Mouse (Mus musculus) lung, embryonic 15.5 days (tissue): Measurements from ENCODE around the gene Maml2. TPM values are rescaled to one million over a fixed set of nuclear protein-coding genes. Genes with fewer than 3 reads are reported as not detected.

Experiments
- ATAC-seq: fragments of 200-750 bp; cut with Nextera tagmentation; 2 replicates; pipeline ENCODE4 v1.8.0; 2017; ENCODE audit warnings: moderate number of reproducible peaks, borderline replicate concordance; ENCODE audit not compliant: low FRiP score, low TSS enrichment; ENCODE audit errors: extremely low read depth
- H3K27ac ChIP-seq: fragments of 300-500 bp; sonication (generic); 2 replicates; pipeline ENCODE4 v1.5.1; 2015; ENCODE audit warnings: moderate library complexity, mild to moderate bottlenecking, inconsistent platforms
- H3K27me3 ChIP-seq: fragments of 300-500 bp; sonication (generic); 2 replicates; pipeline ENCODE4 v1.6.1; 2015; ENCODE audit warnings: inconsistent platforms
- H3K36me3 ChIP-seq: fragments of 300-500 bp; sonication (generic); 2 replicates; pipeline ENCODE4 v1.6.1; 2015; ENCODE audit warnings: inconsistent platforms
- H3K4me1 ChIP-seq: fragments of 300-500 bp; sonication (generic); 2 replicates; pipeline ENCODE4 v1.6.1; 2015; ENCODE audit warnings: inconsistent platforms
- H3K4me2 ChIP-seq: fragments of 300-500 bp; sonication (generic); 2 replicates; pipeline ENCODE4 v1.6.1; 2015; ENCODE audit warnings: inconsistent platforms, mild to moderate bottlenecking, moderate library complexity
- H3K4me3 ChIP-seq: fragments of 300-500 bp; sonication (generic); 2 replicates; pipeline ENCODE4 v1.5.1; 2015; ENCODE audit warnings: mild to moderate bottlenecking, inconsistent platforms
- H3K9ac ChIP-seq: fragments of 300-500 bp; sonication (generic); 2 replicates; pipeline ENCODE4 v1.6.1; 2015; ENCODE audit warnings: inconsistent platforms
- H3K9me3 ChIP-seq: fragments of 300-500 bp; sonication (generic); 2 replicates; pipeline ENCODE4 v1.6.1; 2016; ENCODE audit warnings: inconsistent platforms
- WGBS: fragments of 180-500 bp; shearing (Covaris S2); methylation state at CpG from one replicate; pipeline ENCODE4 v1.1.7; 2015; 5-methylcytosine and 5-hydroxymethylcytosine counted together
- polyA plus RNA-seq: library from polyadenylated mRNA; unstranded; fragments of >200 nt; fragmentation: Nextera tagmentation; extraction: Ambion mirVana; gene quantifications from 2 replicates; pipeline ENCODE4 v1.2.1, GENCODE M21; 2015

The Maml2 gene
- polyA plus RNA-seq, 1 experiment from 2014 or later = 14.5 TPM

DNA sequence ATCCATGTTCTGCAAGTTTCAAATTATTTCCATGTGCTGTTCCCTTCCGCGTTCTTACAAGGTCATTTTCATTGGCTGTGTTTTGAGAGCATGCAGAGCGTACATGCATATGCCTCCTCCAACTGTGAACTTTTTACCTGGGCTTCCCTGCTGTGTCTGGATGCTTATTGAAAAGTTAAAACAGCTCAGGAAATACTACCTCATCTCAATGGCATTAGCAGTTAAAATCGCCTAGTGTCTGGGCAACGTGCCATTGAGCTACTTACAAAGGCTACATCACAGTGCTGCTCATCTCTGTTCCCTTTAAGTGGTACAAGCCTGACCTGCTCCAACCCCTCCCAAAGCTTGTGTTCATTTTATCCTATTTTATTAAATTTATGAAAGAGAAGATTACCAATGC, 347.4 kb downstream of the Maml2 start:
- Histone ChIP-seq H3K27ac (peak overlapping the region; percentile 26; the same call in 1 of the 2 replicates), H3K4me2 (no peak overlapping the region), H3K9ac (no peak overlapping the region), H3K27me3 (no peaks in the 10 kb centered on the region), H3K4me1 (peaks cover 9% of the 10 kb centered on the region), H3K4me3 (no peak overlapping the region), H3K9me3 (no peaks in the 10 kb centered on the region), H3K36me3 (no peaks in the 10 kb centered on the region)
- ATAC-seq = peak; percentile 49; the same call in 1 of the 2 replicates
- 40% methylated on average over 5 of the region's 5 CpGs for WGBS

DNA sequence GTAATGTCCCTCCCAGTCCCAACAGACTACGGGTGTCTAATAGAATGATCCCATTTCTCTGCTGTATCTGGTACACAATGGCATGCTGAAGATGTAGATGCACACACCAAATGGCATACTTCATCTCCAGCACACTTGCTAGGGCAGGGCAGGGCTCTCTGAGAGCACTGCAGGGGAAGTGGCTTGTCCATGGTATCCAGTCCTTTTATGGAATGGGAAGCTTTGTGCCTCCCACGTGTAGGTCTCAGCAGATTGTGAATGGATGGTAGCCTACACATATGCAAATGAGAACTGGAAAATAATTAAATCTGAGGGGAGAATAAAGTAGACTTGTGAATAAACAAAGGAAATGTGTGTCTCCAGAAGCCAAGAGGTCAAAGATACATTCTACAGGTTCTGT, 353.3 kb downstream of the Maml2 start:
- Histone ChIP-seq H3K27me3 (no peaks in the 10 kb centered on the region), H3K27ac (no peak overlapping the region)
- WGBS = 66% methylated on average over 2 of the region's 2 CpGs

DNA sequence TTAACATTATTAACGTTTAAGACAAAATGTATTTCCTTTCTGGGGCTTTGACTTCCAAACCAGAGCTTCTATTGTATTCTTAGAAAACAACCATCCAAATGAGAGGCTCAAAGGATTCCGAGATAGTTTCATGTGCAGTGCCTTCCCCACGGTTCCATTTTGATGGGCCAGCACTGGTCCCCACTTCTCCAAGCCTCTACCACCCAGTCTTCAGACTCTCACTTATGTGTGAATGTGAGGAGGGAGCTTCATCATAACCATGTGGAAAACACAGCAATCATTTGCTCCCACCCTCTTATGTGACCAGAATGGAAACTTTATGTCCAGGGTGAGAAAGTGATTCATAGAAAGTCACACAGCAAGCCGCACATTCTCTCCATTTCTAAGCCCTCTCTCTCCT, 354.1 kb downstream of the Maml2 start:
- WGBS = 78% methylated on average over 4 of the region's 4 CpGs
- H3K27me3 ChIP-seq = no peaks in the 10 kb centered on the region
- no peak overlapping the region for H3K4me2 ChIP-seq
- 0 out of 2 replicates have a peak, but pooled peaks cover 9% of the 10 kb centered on the region for H3K4me1 ChIP-seq
- no peak for ATAC-seq
- H3K36me3 ChIP-seq = no peaks in the 10 kb centered on the region
- no peak overlapping the region for H3K4me3 ChIP-seq
- H3K9ac ChIP-seq = no peak overlapping the region
- no peak overlapping the region for H3K27ac ChIP-seq
- no peaks in the 10 kb centered on the region for H3K9me3 ChIP-seq

More for the DNA sequence above, 353.3 kb downstream of the Maml2 start:
- no peaks in the 10 kb centered on the region for H3K36me3 ChIP-seq
- no peak overlapping the region for H3K4me2 ChIP-seq
- H3K4me1 ChIP-seq = 0 out of 2 replicates have a peak, but pooled peaks cover 9% of the 10 kb centered on the region
- no peak overlapping the region for H3K4me3 ChIP-seq
- ATAC-seq = no peak
- H3K9me3 ChIP-seq = no peaks in the 10 kb centered on the region
- H3K9ac ChIP-seq = no peak overlapping the region

DNA sequence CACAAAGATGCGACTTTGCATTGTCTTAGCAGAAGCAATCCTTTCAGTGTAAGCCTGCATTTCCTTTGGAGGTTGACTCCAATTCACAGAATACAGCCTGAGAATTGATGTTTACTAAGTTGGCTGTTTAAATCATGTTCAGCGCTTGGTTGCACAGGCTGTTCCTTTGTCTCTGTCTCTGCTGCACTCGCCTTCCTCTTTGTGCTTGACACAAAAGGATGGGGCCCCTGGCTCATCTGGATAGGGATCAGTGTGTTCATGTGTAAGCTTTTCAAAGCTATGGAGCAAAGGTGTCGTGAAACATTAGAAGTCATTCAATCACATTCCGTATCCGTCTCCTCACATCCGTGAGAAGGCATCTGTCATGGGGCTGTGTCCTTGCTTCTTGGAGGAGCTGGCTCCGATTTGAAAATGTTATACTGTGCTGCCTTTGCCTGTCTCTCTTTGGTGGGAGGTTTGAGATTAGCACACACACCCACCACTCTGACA, 354.7 kb downstream of the Maml2 start:
- H3K9me3 ChIP-seq = no peaks in the 10 kb centered on the region
- H3K4me3 ChIP-seq = no peak overlapping the region
- ATAC-seq = no peak
- 0 out of 2 replicates have a peak, but pooled peaks cover 9% of the 10 kb centered on the region for H3K4me1 ChIP-seq
- WGBS = 60% methylated on average over 8 of the region's 8 CpGs
- no peak overlapping the region for H3K9ac ChIP-seq
- no peaks in the 10 kb centered on the region for H3K27me3 ChIP-seq
- H3K27ac ChIP-seq = no peak overlapping the region
- H3K4me2 ChIP-seq = no peak overlapping the region
- no peaks in the 10 kb centered on the region for H3K36me3 ChIP-seq

DNA sequence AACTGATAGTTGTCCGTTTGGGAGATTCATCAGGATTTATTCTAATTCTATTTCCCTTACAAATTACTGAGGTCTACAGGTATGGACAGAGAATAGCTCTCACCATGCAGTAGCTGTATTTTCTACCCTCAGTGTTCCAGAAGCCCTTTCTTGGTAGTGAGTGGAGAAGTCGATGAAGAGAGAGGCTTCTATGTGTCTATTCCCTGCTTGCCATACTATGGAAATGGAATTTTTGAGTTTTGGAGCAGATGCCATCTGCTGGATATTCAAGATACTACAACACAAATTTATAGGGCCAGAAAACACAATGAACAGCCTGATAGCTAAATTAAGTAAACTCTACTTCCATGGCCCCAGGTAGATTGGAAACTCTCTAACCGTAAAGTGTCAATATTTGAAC, 355.2 kb downstream of the Maml2 start:
- Histone ChIP-seq H3K9me3 (no peaks in the 10 kb centered on the region), H3K9ac (no peak overlapping the region), H3K4me3 (no peak overlapping the region), H3K4me1 (0 out of 2 replicates have a peak, but pooled peaks cover 9% of the 10 kb centered on the region), H3K27me3 (no peaks in the 10 kb centered on the region), H3K36me3 (no peaks in the 10 kb centered on the region), H3K4me2 (no peak overlapping the region), H3K27ac (no peak overlapping the region)
- 22% methylated on average over 3 of the region's 3 CpGs for WGBS
- ATAC-seq = 0 out of 2 replicates have a peak, but pooled peaks have one; percentile 37

DNA sequence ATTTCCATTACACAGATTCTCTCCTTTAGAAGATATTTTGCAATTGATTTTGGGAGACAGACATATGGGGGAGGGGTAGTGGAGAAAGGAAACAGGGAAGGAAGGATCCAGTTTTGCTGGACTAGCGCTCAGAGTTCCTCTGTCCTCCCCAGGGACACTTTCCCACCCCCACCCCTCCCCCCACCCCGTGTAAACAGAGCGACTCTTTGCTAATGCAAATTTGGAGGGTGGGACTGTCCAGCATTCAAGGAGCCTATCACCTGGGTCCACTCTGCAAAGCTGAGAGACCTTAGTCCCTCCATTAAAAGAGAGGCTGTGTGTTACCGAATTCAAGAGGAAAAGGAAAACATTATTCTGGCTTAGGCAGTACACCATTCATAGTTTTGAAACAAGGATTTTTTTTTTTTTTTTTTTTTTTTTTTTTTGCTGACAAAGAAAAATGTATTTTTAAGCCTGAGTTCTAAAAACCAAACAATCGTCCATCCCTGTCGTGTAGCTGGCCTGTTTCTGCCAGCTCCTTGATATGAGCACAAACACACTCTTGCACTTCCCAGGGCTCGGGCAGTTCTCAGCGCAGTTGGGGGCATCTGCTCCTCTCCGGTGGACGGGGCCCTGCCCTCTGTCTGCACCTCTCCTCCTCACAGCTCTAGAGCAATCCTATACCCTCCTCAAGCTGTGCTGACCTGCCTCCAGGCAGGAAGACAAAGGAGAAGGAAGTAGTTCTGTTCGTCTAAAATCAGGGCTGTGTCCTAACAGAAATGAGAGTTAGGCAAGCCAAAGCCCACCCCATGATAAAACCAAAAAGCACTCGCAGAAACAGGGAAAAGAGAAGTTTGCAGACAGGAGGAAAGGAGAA, 364.2 kb downstream of the Maml2 start:
- Histone ChIP-seq H3K4me2 (peak overlapping the region; percentile 51), H3K9ac (peak overlapping the region; percentile 25; the same call in 1 of the 2 replicates), H3K4me1 (peaks cover 15% of the 10 kb centered on the region), H3K27ac (peak overlapping the region; percentile 74), H3K27me3 (no peaks in the 10 kb centered on the region), H3K9me3 (no peaks in the 10 kb centered on the region), H3K36me3 (no peaks in the 10 kb centered on the region), H3K4me3 (peak overlapping the region; percentile 16)
- peak; percentile 66; the same call in 1 of the 2 replicates for ATAC-seq
- WGBS = 4% methylated on average over 12 of the region's 12 CpGs

DNA sequence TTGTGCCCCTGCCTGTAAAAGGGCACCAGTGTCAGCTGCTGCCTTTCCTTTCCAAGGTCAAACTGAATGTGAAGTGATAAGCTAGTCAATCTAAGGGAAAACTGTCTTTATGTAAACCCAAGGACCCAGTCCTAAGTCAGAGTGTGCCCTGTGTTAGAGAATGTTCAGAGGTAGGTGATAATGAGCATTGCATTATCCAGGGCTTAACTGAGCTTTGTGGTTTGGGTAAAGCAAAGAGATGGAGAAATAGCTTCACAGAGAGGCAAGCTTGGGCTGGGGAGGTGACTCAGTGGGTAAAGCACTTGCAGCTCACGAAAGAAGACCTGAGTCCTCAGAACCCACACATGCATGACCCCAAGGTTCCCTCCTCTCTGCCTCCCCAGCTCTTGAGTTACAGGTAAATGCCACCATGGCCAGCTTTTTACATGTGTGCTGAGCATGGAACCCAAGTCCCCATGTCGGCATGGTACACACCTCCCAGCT, 367.8 kb downstream of the Maml2 start:
- Histone ChIP-seq H3K4me1 (peaks cover 21% of the 10 kb centered on the region), H3K9me3 (no peaks in the 10 kb centered on the region), H3K27ac (no peak overlapping the region), H3K27me3 (no peaks in the 10 kb centered on the region), H3K36me3 (no peaks in the 10 kb centered on the region), H3K4me2 (no peak overlapping the region), H3K9ac (no peak overlapping the region), H3K4me3 (no peak overlapping the region)
- WGBS = 78% methylated on average over 2 of the region's 2 CpGs
- no peak for ATAC-seq

DNA sequence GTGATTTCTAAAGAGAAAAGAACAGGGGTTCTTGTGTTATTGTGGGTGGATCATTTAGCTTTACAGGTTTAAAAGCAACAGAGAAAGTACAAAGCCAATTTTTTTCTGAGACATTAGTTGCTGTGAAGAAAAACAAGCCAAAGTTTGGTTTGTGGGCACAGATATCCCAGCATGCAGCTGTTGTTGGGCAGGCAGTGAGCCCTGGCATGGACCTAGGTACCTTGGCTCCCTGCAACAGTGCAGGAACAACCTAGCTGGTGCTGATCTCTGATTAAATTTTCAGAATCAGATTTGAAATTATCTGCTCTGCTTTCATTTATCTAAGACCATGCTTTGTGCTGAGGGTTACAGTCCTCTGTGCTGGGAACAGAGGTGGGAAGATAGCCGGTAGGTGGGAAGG, 370.2 kb downstream of the Maml2 start:
- Histone ChIP-seq H3K9ac (no peak overlapping the region), H3K4me1 (peaks cover 6% of the 10 kb centered on the region; the same call in 1 of the 2 replicates), H3K36me3 (no peaks in the 10 kb centered on the region), H3K4me2 (no peak overlapping the region), H3K4me3 (no peak overlapping the region), H3K27me3 (no peaks in the 10 kb centered on the region), H3K27ac (no peak overlapping the region), H3K9me3 (no peaks in the 10 kb centered on the region)
- no peak for ATAC-seq
- WGBS = 90% methylated on average over 1 of the region's 1 CpGs

DNA sequence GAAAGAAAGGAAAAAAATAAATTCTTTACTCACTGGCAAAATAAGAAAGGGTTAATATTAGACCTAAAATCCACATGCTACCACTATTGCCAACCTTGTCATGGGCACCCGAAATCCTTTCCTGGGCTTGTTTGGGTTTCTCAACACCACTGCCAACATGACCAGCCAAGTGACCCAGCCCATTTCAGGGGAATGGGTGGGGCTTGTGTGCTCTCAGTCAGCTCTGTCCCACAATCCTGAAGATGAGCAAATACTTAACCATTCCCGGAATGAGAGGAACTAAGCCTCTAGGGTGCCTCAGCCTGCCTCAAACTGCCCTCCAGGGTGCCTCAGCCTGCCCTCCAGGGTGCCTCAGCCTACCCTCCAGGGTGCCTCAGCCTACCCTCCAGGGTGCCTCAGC, 371.0 kb downstream of the Maml2 start:
- no peaks in the 10 kb centered on the region for H3K36me3 ChIP-seq
- WGBS = 39% methylated on average over 2 of the region's 2 CpGs
- H3K9me3 ChIP-seq = no peaks in the 10 kb centered on the region
- ATAC-seq = no peak
- H3K27ac ChIP-seq = no peak overlapping the region
- H3K4me1 ChIP-seq = peaks cover 6% of the 10 kb centered on the region; the same call in 1 of the 2 replicates
- H3K27me3 ChIP-seq = no peaks in the 10 kb centered on the region
- H3K4me3 ChIP-seq = no peak overlapping the region
- H3K4me2 ChIP-seq = no peak overlapping the region
- H3K9ac ChIP-seq = no peak overlapping the region

DNA sequence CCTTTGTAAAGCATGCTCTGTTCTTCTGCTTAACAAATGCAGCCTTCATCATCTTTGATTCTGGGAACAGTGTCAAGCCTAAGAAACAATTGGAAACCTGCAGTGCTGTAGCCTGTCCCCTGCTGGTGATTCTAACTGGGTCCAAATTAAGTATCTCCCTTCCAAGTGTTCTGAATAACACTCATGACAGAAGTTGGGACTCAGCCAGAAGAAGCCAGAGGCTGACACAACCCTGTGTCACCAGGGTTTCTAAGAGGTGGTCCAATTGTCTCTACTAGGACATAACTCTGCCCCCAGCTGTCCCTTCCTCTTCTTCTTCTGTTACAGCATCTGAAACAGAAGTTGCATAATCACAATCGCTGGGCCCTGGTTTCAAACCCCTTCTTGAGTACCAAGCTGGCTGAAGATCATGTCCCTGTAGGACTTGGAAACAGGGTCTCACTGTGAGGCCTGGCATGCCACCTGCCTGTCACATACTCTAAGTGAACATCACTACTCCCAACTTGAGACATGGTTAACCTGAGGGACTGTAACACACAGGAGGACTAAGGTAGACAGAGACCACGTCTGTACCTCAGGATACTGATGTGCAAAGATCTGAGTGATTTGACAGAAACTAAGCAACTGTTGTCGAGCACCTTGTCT, 373.5 kb downstream of the Maml2 start:
- Histone ChIP-seq H3K9ac (no peak overlapping the region), H3K4me1 (peaks cover 6% of the 10 kb centered on the region; the same call in 1 of the 2 replicates), H3K27me3 (no peaks in the 10 kb centered on the region), H3K4me2 (no peak overlapping the region), H3K9me3 (no peaks in the 10 kb centered on the region), H3K36me3 (no peaks in the 10 kb centered on the region), H3K4me3 (no peak overlapping the region), H3K27ac (no peak overlapping the region)
- WGBS = 76% methylated on average over 3 of the region's 3 CpGs
- ATAC-seq = no peak

DNA sequence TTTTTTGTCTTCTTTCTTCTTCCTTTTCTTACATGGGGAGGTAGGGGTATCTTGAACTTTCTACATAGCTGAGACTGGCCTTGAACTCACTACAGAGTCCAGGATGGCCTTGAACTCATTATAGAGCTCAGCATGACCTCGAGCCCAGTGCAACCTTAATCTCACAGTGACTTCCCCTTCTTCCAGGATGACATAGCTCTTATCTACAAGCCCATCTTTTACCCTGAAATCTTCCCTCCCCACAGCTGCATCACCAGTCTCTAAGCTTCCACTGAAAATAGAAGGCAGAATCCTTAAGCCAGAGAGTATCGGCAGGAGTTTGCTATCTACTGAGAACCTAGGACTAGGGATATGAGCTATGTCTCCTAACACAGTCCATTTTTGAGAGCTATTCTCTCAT, 375.5 kb downstream of the Maml2 start:
- WGBS = 77% methylated on average over 2 of the region's 2 CpGs
- no peak overlapping the region for H3K4me2 ChIP-seq
- ATAC-seq = no peak

DNA sequence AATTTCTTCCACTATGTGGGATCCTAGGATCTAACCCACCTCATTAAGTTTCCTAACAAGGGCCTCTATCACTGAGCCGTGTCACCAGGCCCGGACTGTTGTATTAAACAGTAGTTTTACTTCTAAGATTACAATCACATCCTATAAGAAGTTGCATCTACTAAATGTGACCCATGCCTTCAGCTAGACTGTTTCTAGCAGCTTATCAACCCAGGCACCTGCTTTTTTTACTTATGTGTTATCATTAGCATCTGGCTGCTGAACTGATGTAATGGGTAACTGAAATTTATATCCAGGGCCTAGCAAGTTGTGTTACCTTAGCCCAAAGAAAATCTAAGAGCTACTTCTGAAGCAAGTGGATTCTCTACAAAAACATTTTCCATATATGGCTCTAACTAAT, 380.3 kb downstream of the Maml2 start:
- 82% methylated on average over 2 of the region's 2 CpGs for WGBS
- no peaks in the 10 kb centered on the region for H3K36me3 ChIP-seq
- H3K4me3 ChIP-seq = no peak overlapping the region
- H3K4me2 ChIP-seq = no peak overlapping the region
- no peak overlapping the region for H3K27ac ChIP-seq
- no peak for ATAC-seq
- no peaks in the 10 kb centered on the region for H3K9me3 ChIP-seq
- 0 out of 2 replicates have a peak, but pooled peaks cover 7% of the 10 kb centered on the region for H3K4me1 ChIP-seq
- H3K27me3 ChIP-seq = no peaks in the 10 kb centered on the region
- no peak overlapping the region for H3K9ac ChIP-seq

More for the DNA sequence above, 375.5 kb downstream of the Maml2 start:
- H3K27me3 ChIP-seq = no peaks in the 10 kb centered on the region
- no peak overlapping the region for H3K9ac ChIP-seq
- no peak overlapping the region for H3K4me3 ChIP-seq
- 0 out of 2 replicates have a peak, but pooled peaks cover 3% of the 10 kb centered on the region for H3K4me1 ChIP-seq
- no peaks in the 10 kb centered on the region for H3K9me3 ChIP-seq
- H3K36me3 ChIP-seq = no peaks in the 10 kb centered on the region
- H3K27ac ChIP-seq = no peak overlapping the region
